Mouse (Mus musculus) liver, embryonic 14.5 days (tissue): ENCODE measurements at regions not wholly inside any gene's neighbourhood (a gene's known extent, or its start where the extent isn't known, plus 50 kb on each side); places are given as distances from the start of the nearest gene placed in this dataset.

Source experiments
- ATAC-seq: fragments of 200-750 bp; cut with Nextera tagmentation; 2 replicates; pipeline ENCODE4 v1.8.0; 2017; ENCODE audit warnings: moderate number of reproducible peaks, mild to moderate bottlenecking, moderate library complexity; ENCODE audit not compliant: insufficient read depth
- DNase-seq, 3 experiments: peaks; one replicate each; pipeline ENCODE4 v3.0.0-alpha.2; 2012 to 2013; ENCODE audit warnings: low read depth in 3 of 3, low spot score in 3 of 3
- H3K27ac ChIP-seq: fragments of 300-500 bp; sonication (generic); 2 replicates; pipeline ENCODE4 v1.5.1; 2014; ENCODE audit warnings: moderate library complexity, mild to moderate bottlenecking, control low read depth, inconsistent platforms
- H3K27me3 ChIP-seq: fragments of 300-500 bp; sonication (generic); 2 replicates; pipeline ENCODE4 v1.6.1; 2014; ENCODE audit warnings: mild to moderate bottlenecking, low read length, moderate library complexity; ENCODE audit not compliant: control insufficient read depth, insufficient read depth
- H3K36me3 ChIP-seq: fragments of 300-500 bp; sonication (generic); replicated peaks from 2 replicates; pipeline ENCODE4 v1.6.1; 2014; ENCODE audit warnings: low read depth; ENCODE audit not compliant: control insufficient read depth, insufficient read depth
- H3K4me1 ChIP-seq, 2 experiments: fragments of 200-500 bp in 1 of 2; fragments of 300-500 bp in 1 of 2; sonication (generic) in 1 of 2; replicated peaks; 2 replicates each; pipeline ENCODE4 v1.6.1; 2012 to 2014; ENCODE audit warnings: antibody characterized with exemption in 1 of 2, inconsistent platforms in 1 of 2, low read length in 1 of 2; ENCODE audit not compliant: control insufficient read depth in 2 of 2, insufficient read depth in 2 of 2
- H3K4me2 ChIP-seq: fragments of 300-500 bp; sonication (generic); 2 replicates; pipeline ENCODE4 v1.6.1; 2014; ENCODE audit warnings: low read depth, mild to moderate bottlenecking, control low read depth, moderate library complexity
- H3K4me3 ChIP-seq, 2 experiments: fragments of 200-500 bp in 1 of 2; fragments of 300-500 bp in 1 of 2; sonication (generic) in 1 of 2; 2 replicates each; pipeline ENCODE4 v1.5.1; 2012 to 2014; ENCODE audit warnings: low read depth in 2 of 2, low read length in 2 of 2, mild to moderate bottlenecking in 2 of 2, control low read depth in 1 of 2, inconsistent platforms in 1 of 2, moderate library complexity in 1 of 2; ENCODE audit not compliant: insufficient read depth in 1 of 2
- H3K9ac ChIP-seq: fragments of 300-500 bp; sonication (generic); replicated peaks from 2 replicates; pipeline ENCODE4 v1.6.1; 2014; ENCODE audit warnings: mild to moderate bottlenecking, control low read depth, moderate library complexity
- H3K9me3 ChIP-seq: fragments of 300-500 bp; sonication (generic); 2 replicates; pipeline ENCODE4 v1.6.1; 2016; ENCODE audit warnings: low read length, mixed read lengths; ENCODE audit not compliant: control insufficient read depth
- CTCF ChIP-seq: IDR thresholded peaks from 2 replicates; pipeline ENCODE4 v1.5.1; 2016; ENCODE audit warnings: antibody characterized with exemption, low read depth, control low read depth
- EP300 ChIP-seq: IDR thresholded peaks from 2 replicates; pipeline ENCODE4 v1.6.1; 2016; ENCODE audit warnings: antibody characterized with exemption, low read depth
- WGBS: fragments of 180-500 bp; shearing (Covaris S2); extraction: QIAGEN DNeasy Blood & Tissue Kit; methylation state at CpG from one replicate; pipeline ENCODE4 v1.1.7; 2014; ENCODE audit not compliant: insufficient replicate concordance; 5-methylcytosine and 5-hydroxymethylcytosine counted together

- TF ChIP-seq CTCF: no peak
- H3K9me3 ChIP-seq: no peaks in the 10 kb centered on the region; the same call in 1 of the 2 replicates
- H3K27ac ChIP-seq: no peak overlapping the region
- no peaks in the 10 kb centered on the region for H3K27me3 ChIP-seq
- H3K36me3 ChIP-seq: no peaks in the 10 kb centered on the region
- ATAC-seq: no peak
- H3K9ac ChIP-seq: no peak overlapping the region
- no peak overlapping the region for H3K4me2 ChIP-seq
- DNase-seq: no peak
- no peak overlapping the region for H3K4me3 ChIP-seq
- no peaks in the 10 kb centered on the region for H3K4me1 ChIP-seq
- WGBS: 33% methylated on average over 1 of the region's 1 CpGs
These were observed 385.0 kb downstream of the Ajap1 start for GRCm38 (mm10) chr4:153097601-153098000.

- WGBS: 46% methylated on average over 3 of the region's 3 CpGs
- TF ChIP-seq CTCF (no peak), EP300 (no peak)
- no peak overlapping the region for H3K4me2 ChIP-seq
- H3K4me1 ChIP-seq: no peaks in the 10 kb centered on the region
- H3K27ac ChIP-seq: no peak overlapping the region
- no peaks in the 10 kb centered on the region for H3K27me3 ChIP-seq
- no peaks in the 10 kb centered on the region for H3K36me3 ChIP-seq
- H3K4me3 ChIP-seq: no peak overlapping the region
- H3K9ac ChIP-seq: no peak overlapping the region
- H3K9me3 ChIP-seq: no peaks in the 10 kb centered on the region
- no peak for ATAC-seq
- DNase-seq: no peak
These were observed 389.5 kb downstream of the Ajap1 start for GRCm38 (mm10) chr4:153093129-153093528.

DNA sequence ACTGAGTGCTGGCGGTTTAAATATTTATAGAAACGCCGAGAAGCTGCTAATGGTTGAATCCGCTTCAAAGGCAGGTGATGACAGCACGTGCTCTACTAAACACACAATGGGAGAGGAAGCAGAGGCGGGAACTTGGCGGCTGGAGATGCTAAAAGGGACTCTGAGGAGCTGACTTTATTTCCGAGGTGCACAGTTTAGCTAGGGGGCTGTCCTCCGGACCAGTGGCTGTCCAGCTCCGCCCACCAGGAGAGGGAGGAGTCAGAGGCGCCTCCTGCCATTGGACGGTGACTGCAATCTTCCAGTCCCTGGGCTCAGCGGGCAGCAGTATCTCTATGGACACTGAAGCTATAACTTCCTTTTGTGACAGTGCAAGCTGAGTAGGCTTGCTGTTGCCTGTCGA is 400.4 kb downstream of the Ajap1 start:
- Histone ChIP-seq H3K27me3 (no peaks in the 10 kb centered on the region), H3K4me1 (no peaks in the 10 kb centered on the region), H3K27ac (no peak overlapping the region), H3K9ac (no peak overlapping the region), H3K9me3 (no peaks in the 10 kb centered on the region), H3K4me2 (no peak overlapping the region), H3K36me3 (no peaks in the 10 kb centered on the region), H3K4me3 (no peak overlapping the region)
- WGBS: 29% methylated on average over 14 of the region's 14 CpGs
- TF ChIP-seq EP300 (no peak), CTCF (no peak)
- DNase-seq (no peak), ATAC-seq (no peak)

- no peaks in the 10 kb centered on the region for H3K36me3 ChIP-seq
- H3K4me3 ChIP-seq: no peak overlapping the region
- ATAC-seq (no peak), DNase-seq (no peak)
- no peak for TF ChIP-seq CTCF
- H3K4me2 ChIP-seq: no peak overlapping the region
- no peaks in the 10 kb centered on the region for H3K4me1 ChIP-seq
- no peaks in the 10 kb centered on the region for H3K27me3 ChIP-seq
- WGBS: 77% methylated on average over 3 of the region's 3 CpGs
- H3K27ac ChIP-seq: no peak overlapping the region
- H3K9me3 ChIP-seq: no peaks in the 10 kb centered on the region
- no peak overlapping the region for H3K9ac ChIP-seq
These were observed 408.0 kb downstream of the Ajap1 start for GRCm38 (mm10) chr4:153074590-153074989.

DNA sequence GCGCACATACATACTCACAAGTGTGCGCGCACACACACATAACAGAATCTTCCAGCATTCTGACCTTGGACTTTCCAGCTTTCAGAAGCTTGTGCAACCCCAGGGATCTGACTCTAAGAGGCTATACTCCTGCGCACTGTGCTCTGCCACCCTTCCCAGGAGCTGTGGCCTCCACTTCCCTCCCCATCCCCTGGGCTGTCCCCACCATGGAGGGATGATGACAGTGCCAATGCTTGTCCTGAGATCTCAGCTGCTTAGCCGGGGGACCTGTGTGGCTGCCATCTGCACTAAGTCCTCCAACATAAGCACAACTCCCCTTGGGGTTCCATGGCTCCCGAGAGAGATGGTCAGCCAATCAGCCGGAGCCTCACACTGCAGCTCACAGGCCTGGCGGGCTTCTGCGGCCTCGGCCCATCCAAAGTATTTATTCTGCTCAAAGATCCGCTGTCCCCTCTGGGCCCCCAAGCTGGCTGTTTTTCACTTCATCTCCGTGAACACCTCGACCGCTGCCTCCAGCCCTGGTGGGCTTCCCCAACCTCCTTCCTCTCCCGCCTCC is 412.3 kb downstream of the Ajap1 start:
- Histone ChIP-seq H3K9me3 (no peaks in the 10 kb centered on the region), H3K4me1 (no peaks in the 10 kb centered on the region), H3K4me3 (no peak overlapping the region), H3K27me3 (no peaks in the 10 kb centered on the region), H3K9ac (no peak overlapping the region), H3K36me3 (no peaks in the 10 kb centered on the region), H3K4me2 (no peak overlapping the region), H3K27ac (no peak overlapping the region)
- no peak for ATAC-seq
- TF ChIP-seq CTCF (no peak), EP300 (no peak)
- DNase-seq: no peak
- 67% methylated on average over 15 of the region's 15 CpGs for WGBS
